ENCODE assay signal across 21 mouse cellular contexts in the genomic region with DNA sequence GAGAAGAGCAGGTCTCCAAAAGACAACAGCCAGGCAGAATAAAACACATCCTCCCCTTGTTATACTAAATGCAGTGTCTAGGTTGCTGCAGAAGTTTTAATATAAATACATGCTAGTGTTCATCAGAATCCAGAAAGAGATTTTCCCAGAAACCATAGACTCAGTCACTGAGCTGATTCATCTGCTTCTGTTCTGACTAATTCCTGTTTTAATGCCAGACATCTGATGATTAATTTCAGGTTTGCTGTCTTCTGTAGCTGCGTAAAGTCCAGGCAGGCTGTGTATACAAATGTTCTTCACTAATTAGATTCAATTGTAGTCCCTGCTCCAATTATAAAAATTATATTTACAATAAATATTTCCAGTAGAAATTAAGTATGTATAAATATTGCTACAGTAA.
"Had no signal": no experiment of that assay in that cellular context is flagged by ENCODE, and none has a peak within 500 bp of the region (broad histone marks: within the 10 kb centered on the region; RNA-seq: fewer than 3 reads in every experiment).

No protein-coding gene starts in this region.

- H3K27ac ChIP-seq: heart, embryonic 10.5 days; hindbrain, embryonic 10.5 days; hindbrain, embryonic 12.5 days; hindbrain, embryonic 14.5 days; intestine, embryonic 15.5 days; left cerebral cortex, adult 2 months; limb, embryonic 10.5 days; limb, embryonic 12.5 days; liver, embryonic 13.5 days; liver, embryonic 15.5 days had no signal

- DNase-seq: gastrocnemius, postnatal 14 days; gastrocnemius, postnatal 36 days; heart, postnatal 10 days; heart, postnatal 4 days; kidney, adult 18-20 months; kidney, adult 8-10 months; kidney, postnatal 10 days; kidney, postnatal 25 days; kidney, postnatal 4 days; liver; liver, embryonic 13.5 days had no signal

- H3K4me1 ChIP-seq: heart, embryonic 10.5 days; heart, embryonic 12.5 days; hindbrain, embryonic 10.5 days; hindbrain, embryonic 12.5 days; intestine, embryonic 15.5 days; limb, embryonic 10.5 days; limb, embryonic 12.5 days; liver, embryonic 13.5 days; liver, embryonic 15.5 days had no signal

- H3K36me3 ChIP-seq: heart, embryonic 10.5 days; heart, embryonic 12.5 days; hindbrain, embryonic 10.5 days; hindbrain, embryonic 12.5 days; intestine, embryonic 15.5 days; limb, embryonic 10.5 days; limb, embryonic 12.5 days; liver, embryonic 13.5 days; liver, embryonic 15.5 days had no signal

- H3K4me3 ChIP-seq: heart, embryonic 10.5 days; heart, embryonic 12.5 days; hindbrain, embryonic 10.5 days; hindbrain, embryonic 12.5 days; intestine, embryonic 15.5 days; left cerebral cortex, adult 2 months; limb, embryonic 10.5 days; limb, embryonic 12.5 days; liver, embryonic 13.5 days; liver, embryonic 15.5 days had no signal

- H3K27me3 ChIP-seq: heart, embryonic 12.5 days; hindbrain, embryonic 12.5 days; intestine, embryonic 15.5 days; limb, embryonic 12.5 days; liver, embryonic 13.5 days; liver, embryonic 15.5 days had no signal

- H3K9ac ChIP-seq: heart, embryonic 12.5 days; hindbrain, embryonic 12.5 days; hindbrain, embryonic 14.5 days; intestine, embryonic 15.5 days; limb, embryonic 12.5 days; liver, embryonic 13.5 days; liver, embryonic 15.5 days had no signal
